Mouse (Mus musculus) kidney, postnatal 36 days (tissue): ENCODE results near the gene Cdh4.

Experiments used
- DNase-seq, 2 experiments: peaks; one replicate each; pipeline ENCODE4 v3.0.0; 2021 to 2022; ENCODE audit warnings: mixed read lengths in 2 of 2

Cdh4 gene

DNA sequence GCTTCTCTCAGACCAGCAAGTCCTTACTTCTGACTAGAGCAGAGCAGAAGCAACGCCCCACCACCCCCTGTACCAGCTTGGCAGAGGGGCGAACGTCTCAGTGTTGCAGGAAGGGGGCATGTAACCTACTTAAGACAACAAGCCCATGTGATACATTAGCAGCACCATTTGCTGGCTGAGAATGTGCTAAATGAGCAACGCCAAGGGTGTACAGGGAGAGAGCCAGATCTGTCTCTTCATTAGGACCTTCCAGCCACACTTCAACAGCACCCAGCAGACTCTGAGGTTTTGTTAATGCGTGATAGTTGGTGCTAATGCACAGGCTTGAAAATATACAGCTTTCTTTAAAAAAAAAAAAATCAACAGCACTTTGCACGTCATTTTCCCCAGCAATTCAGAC is 300.6 kb downstream of the Cdh4 start:
- no peak for DNase-seq

DNA sequence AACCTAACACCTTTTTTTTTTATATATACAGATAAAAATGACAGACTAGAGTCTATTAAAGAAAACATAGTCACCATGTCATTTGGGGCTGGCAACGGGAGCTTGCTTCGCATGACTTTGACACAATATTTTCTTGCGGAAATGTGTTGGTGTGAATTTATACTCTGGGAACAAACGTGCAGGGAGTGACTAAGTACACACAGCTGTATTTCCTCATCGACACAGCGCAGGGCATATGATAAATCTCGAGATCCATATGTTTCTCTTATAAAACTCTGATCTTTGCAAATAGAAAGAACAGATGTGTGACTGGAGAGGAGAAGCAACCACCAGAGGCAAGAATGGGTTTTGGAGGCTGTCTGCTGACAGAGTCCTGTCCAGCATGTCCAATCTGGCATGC is 304.3 kb downstream of the Cdh4 start:
- no peak for DNase-seq

DNA sequence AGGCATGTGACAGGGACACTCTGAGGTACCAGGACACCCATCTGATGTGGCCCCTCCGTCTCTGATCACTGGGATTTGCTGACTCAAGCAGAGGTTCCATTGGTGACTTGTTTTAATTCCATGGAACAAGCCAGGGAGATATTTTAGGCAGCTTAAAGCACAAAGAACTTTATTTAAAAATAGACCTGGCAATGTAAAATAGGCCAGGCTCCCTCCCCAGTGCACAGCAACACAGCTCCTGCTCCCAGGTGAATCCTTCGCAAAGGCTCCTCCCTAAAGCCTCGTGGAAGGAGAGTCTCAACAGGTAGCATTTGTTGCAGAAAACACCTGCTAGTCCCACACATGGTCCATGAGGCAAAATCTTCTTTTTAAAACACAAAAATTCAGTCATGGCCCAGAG is 307.2 kb downstream of the Cdh4 start:
- DNase-seq = no peak

DNA sequence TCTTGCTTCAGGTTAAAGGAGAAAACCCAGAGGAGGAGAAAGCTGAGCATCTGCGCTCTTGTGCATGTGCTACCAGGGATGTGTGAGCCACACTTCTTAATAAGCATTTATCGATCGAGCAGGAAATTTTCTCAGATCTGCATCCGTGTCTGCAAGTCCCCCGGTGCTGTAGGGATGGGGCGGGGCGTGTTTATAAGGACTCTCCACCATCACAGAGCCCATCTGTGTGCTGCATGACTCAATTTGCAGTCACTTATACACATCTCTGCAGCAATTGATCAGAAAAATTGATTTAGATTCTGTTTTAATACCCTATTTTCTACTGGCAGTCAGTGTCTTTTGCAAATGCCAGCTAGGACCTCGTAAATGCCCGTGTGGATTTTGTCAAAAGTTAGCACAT is 311.6 kb downstream of the Cdh4 start:
- no peak for DNase-seq

DNA sequence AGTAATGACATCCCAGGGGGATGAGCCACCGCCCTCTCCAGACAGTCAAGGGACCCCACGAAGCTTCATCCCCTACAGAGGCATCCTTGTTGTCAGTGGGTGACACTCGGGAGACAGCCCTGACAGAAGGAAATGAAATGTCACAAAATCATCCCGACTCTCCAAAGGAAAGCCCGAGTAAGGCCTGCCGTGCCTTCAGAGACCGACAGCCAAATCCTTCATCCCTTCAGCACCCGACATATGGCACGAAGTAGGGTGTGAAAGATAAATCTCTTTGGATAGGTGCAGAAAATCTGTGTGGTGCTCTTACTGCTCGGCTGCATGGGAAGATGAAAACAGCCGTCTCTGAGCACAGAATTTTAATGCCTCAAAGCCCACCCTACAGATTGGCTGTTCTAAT is 312.5 kb downstream of the Cdh4 start:
- no peak for DNase-seq

DNA sequence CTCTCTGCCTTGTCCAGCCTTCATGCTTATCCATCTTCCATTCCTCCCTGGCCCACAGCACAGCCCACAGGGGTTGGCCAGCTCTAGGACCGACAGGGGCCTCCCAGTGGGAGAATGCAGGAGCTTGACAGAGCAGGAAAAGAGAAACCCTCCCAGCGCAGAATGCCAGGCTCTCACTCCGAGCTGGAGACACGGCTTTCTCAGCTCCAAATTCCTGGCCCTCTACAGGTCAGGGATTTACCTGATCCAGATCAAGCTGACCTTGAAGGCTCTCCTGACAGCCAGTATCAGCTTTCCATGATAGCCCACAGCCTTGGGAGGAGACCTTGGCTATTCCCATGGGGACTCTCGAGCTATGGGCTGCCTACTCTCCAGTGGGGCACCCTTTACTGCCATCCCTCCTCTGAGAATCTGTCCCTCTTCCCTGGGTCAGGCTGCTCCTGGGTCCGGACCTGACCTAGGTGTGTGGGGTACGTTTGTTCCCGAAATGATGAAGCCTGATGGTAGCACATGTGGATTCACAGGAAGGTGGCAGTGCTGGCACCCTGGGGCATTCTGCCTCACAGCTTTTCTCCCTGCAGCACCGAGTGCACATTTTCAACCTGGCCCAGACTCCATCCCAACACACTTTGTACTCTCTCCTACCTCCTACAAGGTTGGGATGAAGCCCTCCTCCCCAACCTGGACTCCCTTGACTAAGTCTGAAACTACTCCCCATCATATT is 319.6 kb downstream of the Cdh4 start:
- DNase-seq = no peak

DNA sequence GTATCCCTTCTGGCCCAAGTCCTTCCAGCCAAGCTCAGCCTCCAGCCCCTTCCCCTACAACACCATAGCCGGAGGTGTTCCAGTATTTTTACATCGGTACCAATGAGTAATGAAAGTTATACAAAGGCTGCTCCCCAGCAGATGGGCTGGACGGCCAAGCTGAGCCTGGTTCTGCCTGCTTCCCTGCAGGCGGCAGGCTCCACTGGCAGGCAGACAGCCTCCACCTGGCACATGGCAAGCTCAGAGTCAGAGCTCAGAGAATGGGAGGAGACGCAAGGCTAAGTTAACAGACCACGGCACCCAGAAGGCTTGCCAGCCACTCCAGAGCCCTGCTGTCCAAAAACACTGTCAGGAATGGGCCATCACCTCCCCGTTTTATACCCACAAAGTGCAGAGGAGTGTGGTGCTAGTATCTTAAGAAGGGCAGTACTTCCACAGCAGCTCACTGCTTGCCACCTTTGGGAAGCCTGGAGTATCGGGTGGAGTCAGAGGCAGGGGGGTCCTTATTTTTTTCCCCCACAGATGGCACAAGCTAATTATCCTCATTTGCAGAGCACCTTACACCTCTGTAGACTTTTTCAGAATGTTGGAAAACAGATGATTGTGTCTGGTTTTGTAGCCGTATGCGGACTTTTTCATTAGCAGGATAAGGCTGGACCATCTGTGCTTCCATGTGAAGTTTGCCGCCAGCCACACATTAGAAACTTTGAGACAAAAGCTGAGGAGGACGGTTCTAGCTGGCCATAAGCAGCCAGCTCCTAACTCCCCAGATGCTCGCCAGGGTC is 320.5 kb downstream of the Cdh4 start:
- no peak for DNase-seq

DNA sequence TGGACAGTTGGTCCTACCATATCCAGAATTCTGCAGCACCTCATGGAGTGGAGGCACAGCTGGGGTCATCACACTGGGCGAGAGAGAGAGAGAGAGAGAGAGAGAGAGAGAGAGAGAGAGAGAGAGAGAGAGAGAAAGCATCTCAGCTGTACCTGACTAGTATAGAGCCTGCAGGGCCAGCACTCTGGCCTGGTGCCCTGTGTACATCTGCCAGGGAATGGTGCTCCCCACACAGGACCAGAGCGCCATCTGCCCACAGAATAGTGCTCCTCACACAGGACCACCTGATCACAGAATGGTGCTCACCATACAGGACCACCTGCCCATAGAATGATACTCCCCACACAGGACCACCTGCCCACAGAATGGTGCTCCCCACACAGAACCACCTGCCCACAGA is 322.2 kb downstream of the Cdh4 start:
- DNase-seq = no peak

DNA sequence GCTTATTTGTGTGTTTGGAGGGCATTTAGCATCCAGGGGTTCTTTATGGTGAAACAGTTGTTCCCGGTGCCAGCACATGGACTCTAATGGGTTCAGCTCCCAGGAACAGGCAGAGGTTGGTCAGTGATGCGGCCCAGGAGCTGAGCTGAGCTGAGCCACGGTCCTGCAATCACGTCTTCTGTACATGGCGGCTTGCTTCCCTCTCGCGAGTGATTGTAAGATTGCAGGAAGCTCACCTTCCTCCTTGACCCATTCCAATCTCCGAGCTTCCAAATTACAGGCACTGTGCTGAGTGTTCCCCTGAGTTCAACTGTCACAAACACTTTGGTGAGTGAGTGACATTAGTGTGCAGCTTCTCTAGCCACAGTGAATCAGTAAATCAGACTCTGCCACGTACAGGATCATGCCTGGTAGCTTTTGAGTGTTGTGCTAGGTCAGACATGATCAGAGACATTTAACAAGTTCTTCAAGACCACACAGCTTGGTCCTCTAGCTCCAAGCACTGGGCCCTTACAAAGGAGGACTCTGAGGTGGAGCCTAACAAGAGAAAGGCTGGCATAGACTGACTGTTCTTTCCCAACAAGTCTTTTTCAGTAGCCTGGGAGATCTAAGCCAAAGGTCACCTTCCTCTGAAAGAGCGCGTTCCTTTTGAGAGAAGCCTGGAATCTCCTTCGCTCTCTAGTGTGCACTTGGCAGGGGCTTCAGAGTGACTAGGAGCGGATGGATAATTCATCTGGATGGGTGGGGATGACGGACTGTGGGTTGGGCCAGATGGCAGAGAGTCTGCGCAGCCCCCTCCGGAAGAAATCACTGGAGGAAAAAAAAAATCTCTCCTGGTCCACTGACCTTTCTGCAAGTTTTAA is 324.7 kb downstream of the Cdh4 start:
- DNase-seq = peak; percentile 35 to 58

DNA sequence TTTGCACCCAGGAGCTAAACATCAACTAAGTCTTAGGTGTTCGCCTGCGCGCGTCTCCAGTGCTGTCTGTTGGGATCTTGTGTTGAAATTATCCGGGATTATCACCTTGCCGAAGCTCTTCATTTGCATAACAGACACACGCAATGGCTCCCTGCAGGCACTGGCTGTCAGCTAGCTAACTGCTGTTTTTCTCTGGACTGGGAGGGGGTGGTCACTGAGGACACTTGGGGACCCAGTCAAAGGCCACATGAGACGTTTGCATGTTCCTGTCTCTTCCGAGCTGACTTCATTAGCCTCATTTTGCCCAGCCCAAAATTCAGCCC is 325.3 kb downstream of the Cdh4 start:
- DNase-seq = peak in 1 of 2 experiments; percentile 56

DNA sequence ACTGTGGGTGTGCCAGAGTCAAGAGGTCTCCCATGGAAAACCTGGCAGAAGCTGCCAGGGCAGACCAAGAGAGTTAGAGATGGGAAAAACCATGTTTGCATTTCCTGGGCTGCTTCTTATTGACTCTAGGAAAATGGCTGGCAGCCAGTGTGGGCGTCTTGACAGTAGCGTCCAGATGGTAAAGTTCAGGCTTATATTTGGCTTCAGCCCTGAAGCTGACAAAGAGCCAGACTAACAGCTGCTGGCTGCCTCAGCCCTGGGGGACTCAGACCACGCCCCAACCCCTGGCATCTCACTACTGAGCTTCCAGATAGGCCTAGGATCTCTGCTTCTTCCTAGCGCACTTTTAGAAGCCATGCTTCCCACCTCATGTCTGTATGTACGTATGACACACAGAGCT is 326.9 kb downstream of the Cdh4 start:
- DNase-seq = peak; percentile 24 to 34

DNA sequence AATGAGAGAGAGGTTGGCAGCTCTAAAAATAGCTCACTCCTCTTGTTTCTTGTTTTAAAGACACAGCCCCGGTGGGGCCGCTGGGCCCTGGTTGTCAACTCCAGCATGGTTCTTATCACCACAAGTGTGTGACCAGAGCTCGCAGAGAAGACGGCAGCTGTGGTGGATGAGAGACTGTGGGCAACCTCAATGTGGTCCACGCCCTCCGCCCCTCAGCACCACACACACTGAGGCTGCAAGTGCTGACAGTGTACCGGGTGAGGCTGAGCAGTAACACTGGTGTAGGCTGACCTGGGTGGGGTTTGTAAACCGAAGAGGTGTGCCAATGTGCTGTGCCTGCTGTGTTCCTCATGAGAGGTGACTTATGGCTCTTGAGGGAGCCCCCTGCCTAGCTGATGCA is 327.7 kb downstream of the Cdh4 start:
- DNase-seq = no peak

DNA sequence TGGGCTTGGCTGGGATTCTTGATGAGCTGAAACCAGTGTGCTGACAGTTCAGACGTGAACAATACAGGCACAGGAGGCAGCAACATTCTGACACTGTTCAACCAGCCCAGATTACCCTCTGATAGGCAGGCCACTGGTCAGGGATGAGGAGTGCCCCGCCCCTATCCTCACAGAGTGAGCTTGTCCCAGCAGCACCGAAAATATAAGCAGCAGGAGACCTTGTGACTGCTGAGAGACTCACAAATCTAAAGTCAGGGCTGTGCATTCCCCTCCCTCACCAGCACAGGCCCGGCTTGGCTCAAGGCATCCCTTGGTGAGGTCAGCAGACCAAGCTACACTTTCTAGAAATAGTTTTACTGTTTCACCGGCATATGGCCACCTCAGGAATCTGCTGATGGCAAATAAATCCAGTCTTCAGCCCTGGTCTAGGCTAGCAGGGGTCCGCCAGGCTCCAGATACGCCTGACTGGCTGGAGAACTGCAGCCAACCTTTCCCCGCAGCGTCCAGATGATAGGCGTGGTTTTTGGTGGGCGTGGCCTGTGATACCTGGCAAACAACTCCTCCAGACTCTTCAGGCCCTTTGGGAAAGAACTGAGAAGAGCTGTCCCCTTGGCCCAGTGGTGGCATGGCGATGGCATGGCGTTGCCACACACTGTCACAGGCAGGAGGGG is 332.3 kb downstream of the Cdh4 start:
- DNase-seq = peak; percentile 65 to 80

DNA sequence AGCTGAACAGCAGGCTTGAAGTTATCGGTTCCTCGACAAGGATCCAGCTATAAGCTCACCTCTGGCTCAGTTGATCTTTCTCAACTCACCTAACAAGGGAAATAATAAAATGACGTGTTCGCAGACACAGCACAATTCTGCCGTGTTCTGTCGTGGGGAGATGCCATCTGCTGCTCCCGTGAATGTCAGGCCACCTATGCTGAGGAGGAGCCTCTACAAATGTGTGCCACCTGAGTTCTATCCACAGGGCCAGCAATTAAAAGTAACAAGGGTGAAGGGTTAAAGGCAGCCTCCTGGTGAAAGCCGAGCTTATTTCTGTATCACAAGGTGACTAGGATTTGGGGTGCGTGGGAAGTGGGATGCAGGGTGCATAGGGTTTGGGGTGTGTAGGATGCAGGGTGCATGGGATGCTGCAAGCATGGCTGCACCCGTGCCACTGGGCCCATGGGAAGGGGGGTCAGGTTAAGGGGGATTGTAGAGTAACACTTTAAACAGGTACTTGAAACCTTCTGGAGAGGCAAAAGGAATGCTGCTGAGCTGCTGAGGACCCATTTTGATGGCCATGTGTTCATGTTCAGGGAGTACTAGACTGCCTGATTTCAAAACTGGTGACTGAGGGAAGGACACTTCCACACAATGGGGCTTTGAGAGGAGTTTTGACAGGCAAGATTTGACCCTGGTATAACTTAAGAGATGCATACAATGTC is 333.9 kb downstream of the Cdh4 start:
- no peak for DNase-seq

DNA sequence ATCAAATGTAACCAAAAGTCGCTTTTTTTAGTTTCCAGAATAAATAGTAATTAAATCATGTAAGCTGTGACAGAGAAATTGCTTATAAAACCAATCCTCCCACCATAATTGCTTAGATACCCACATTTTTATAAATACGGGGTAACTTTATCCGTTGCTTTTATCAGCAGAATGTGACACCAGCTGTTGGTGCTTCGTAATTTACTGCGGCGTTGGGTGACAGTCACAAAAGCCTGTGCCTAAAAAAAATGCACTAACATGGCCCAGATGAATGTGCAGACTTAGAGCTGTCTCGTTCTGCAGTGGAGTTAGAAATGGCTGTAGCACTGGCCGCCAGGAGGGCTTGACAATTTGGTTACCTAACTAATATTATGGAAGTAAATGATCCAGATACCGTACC is 337.0 kb downstream of the Cdh4 start:
- no peak for DNase-seq

DNA sequence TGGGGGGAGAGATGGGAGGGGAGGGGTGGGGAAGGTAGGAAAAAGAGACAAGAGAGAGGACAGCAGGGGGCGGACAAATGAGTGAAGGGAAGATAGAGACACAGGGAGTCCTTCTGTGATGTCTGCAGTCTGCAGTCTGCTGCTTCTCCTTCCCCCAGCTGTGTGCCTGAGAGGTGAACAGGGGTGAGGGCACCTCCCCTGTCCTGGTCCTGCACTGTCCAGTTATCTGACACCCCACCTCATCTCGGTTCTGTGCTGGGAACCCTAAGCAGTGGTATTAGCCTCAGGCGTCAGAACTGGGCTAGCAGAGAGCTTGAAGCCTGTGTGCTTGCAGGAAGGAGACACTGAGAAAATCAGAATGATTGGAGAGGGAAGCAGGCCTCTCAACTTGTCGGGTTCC is 338.7 kb downstream of the Cdh4 start:
- no peak for DNase-seq

DNA sequence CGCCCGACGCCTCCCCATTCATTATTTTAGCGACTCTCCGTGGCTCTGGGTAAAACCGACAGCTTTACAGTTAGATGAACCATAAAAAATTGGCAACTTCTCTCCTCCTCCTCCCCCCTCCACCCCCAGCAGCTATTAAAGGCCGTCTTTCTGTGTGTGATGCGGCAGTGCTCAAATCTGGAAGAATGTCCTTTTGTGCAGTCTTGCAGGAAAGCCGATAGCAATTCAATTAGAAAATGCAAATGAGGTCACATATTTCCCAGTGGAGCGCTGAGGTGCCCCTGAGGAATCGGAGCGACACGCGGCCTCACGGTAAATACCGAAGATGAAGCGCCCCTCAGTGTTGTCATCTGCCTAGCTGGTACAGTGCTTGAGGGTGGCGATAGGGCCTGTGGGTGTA is 345.0 kb downstream of the Cdh4 start:
- DNase-seq = no peak

DNA sequence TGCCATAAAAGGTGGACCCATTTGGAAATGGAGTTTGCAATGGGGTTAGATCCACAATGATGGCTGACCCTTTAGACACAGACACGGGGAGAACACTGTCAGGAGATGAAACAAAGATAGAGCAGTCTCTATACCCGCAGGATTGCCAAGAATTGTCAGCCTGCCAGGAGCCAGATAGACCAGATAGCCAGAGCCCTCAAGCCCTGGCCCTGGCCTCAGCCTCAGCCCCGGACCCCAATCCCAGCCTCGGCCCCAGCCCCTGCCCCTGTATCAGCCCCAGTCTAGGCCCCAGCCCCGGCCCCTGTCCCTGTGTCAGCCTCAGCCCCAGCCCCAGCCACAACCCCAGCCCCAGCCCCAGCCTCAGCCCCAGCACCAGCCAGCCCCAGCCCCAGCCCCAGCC is 345.6 kb downstream of the Cdh4 start:
- DNase-seq = no peak

DNA sequence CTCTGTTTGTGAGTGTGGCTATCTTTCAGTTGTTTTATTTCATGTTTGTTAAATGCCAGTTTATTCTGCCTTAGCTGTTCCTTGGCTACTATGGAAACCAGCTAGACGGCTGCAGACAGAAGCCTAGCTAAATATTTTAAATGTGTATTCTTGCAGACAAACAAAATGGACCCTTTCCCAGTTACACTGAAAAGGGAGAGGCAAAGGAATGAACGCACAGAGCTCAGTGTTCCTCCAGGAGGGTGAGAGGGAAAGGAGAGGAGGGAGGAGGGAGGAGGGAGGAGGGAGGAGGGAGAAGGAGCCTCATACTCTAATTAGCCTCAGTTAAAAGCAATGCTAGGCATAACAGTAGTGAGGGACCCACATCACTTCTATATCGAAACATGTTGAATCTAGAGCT is 348.5 kb downstream of the Cdh4 start:
- DNase-seq = no peak

DNA sequence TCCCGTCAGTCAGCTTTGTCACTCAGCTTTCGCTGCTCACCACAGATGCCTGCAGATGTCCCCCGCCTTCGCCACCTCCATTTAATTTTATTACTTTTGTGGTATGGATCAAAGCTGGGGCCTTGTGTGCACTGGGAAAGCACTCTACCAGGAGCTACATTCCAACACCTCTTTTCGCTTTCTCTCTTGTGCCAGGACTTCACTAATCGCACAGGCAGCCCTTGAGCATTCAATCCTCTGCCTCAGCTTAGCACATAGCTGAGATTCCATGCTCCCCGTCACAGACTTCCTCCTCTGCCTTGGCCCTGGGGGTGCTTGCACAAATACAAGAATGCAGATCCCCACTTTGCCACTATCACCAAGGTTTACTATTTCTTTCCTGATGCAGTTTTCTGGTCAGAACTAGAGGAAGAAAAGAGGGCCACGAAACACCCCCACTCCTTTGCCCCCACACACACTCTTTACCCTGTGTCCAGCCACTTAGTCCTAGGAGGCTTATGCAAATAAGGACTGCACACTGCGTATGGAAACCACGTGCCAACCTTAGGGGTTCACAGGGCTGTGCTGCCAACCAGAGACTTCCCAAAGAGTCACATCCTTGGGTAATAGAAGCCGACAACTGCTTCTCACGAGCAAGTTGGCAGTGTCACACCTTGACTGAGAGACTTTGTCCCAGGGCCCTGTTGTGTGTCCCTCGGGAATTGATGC is 350.3 kb downstream of the Cdh4 start:
- no peak for DNase-seq

DNA sequence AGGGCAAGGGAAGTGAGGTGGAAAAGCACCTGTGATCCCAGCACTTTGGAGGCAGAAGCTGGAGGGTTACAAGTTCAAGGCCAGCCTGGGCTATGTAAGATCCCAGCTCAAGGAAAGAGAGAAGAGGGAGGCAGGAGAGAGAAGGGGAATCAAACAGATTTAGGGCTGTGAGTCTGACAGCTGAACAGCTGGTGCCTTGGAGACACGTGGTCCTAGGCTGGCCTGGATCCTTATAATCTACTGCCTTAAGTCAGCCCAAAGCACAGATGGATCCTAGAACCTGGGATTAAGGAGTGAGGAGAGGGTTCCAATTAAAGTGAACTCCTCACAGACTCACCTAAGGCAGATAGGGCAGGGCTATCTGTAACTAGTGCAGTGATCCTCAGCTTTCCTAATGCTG is 352.1 kb downstream of the Cdh4 start:
- no peak for DNase-seq

DNA sequence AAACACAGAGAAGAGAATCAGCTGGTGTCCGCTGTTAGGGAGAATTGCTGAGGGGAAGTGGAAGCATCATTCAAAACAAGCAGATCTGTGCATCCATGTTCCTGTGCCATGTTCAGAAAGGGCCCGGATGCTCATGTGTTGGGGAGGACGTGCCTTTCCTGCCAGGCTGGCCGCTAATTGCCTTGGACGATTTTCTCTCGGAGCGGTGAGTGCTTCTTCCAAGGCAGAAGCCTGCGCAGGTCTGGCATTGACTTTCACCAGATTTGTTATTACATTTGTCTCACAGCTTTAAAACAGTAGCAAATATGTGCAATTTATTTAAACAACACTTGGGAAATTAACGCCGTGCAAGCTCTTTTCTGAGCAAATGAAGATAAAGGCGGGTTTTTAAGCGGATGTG is 353.2 kb downstream of the Cdh4 start:
- DNase-seq = no peak
